Comparison of ENCODE assay signal across 14 mouse cellular contexts in genomic region chr6:50689121-50689815, GRCm38 (mm10). TPM values are rescaled to one million over a fixed set of nuclear protein-coding genes. Genes with fewer than 3 reads are reported as not detected.
DNase-seq lines count a peak whose midpoint lies in the region; ATAC-seq lines count a peak whose summit lies in the region.
"Had no signal": no experiment of that assay in that cellular context is flagged by ENCODE, and none has a peak within 500 bp of the region (broad histone marks: within the 10 kb centered on the region; RNA-seq: fewer than 3 reads in every experiment).

No protein-coding gene starts in this region.

- 63% methylated on average over 15 of the region's 15 CpGs for WGBS in embryonic facial prominence, embryonic 13.5 days
- WGBS in embryonic facial prominence, embryonic 10.5 days: 72% methylated on average over 15 of the region's 15 CpGs

- H3K27ac ChIP-seq in embryonic facial prominence, embryonic 13.5 days: peak overlapping the region; percentile 40; the same call in 1 of the 2 replicates
- H3K27ac ChIP-seq in embryonic facial prominence, embryonic 10.5 days (replicated peaks): no peak overlapping the region

- H3K9me3 ChIP-seq in embryonic facial prominence, embryonic 13.5 days: no peaks in the 10 kb centered on the region
- H3K9me3 ChIP-seq in embryonic facial prominence, embryonic 10.5 days: no peaks in the 10 kb centered on the region

- H3K4me2 ChIP-seq in embryonic facial prominence, embryonic 13.5 days: no peak overlapping the region

- H3K27me3 ChIP-seq in embryonic facial prominence, embryonic 13.5 days: no peaks in the 10 kb centered on the region
- no peaks in the 10 kb centered on the region for H3K27me3 ChIP-seq in embryonic facial prominence, embryonic 10.5 days (replicated peaks; ENCODE audit: low read depth, poor library complexity, severe bottlenecking)

- no peak overlapping the region for H3K9ac ChIP-seq in embryonic facial prominence, embryonic 13.5 days

- no peaks in the 10 kb centered on the region for H3K36me3 ChIP-seq in embryonic facial prominence, embryonic 13.5 days
- H3K36me3 ChIP-seq in embryonic facial prominence, embryonic 10.5 days (replicated peaks): no peaks in the 10 kb centered on the region

- DNase-seq in embryonic facial prominence, embryonic 10.5 days (ENCODE audit: low spot score): no peak
- DNase-seq in right cerebral cortex, postnatal 10 days (ENCODE audit: low spot score in 2 of 2): peak; percentile 69 to 84
- no peak for DNase-seq in right cerebral cortex, adult 18-20 months
- DNase-seq in layer of hippocampus, postnatal 14 days (ENCODE audit: low spot score in 2 of 2): peak; percentile 48 to 61
- DNase-seq in right cerebral cortex, postnatal 4 days: peak; percentile 28
- no peak for DNase-seq in gastrocnemius, adult 18-20 months (ENCODE audit: low spot score)
- no peak for DNase-seq in ovary, postnatal 36 days (ENCODE audit: low spot score)
- DNase-seq: adrenal gland, postnatal 36 days; B cell, adult 2 months; gastrocnemius, postnatal 36 days; kidney, postnatal 36 days had no signal

- H3K4me3 ChIP-seq in embryonic facial prominence, embryonic 13.5 days: no peak overlapping the region
- no peak overlapping the region for H3K4me3 ChIP-seq in embryonic facial prominence, embryonic 10.5 days

- peaks cover 24% of the 10 kb centered on the region for H3K4me1 ChIP-seq in embryonic facial prominence, embryonic 13.5 days
- H3K4me1 ChIP-seq in embryonic facial prominence, embryonic 10.5 days: peaks cover 13% of the 10 kb centered on the region

- no peak for ATAC-seq in embryonic facial prominence, embryonic 13.5 days (ENCODE audit: insufficient number of reproducible peaks, insufficient read depth, low FRiP score, low TSS enrichment, low read depth)

RNA-seq across cellular contexts. Expression of gene Npvf, which starts 35.0 kb away (rescaled TPM):
- not detected in 2 replicates for polyA plus RNA-seq in embryonic facial prominence, embryonic 13.5 days (2015; fragmentation: Nextera tagmentation; extraction: Ambion mirVana)
- not detected in 2 replicates for polyA plus RNA-seq in embryonic facial prominence, embryonic 10.5 days (2016; fragmentation: Nextera tagmentation; extraction: Ambion mirVana)
- not detected for total RNA-seq in layer of hippocampus, postnatal 14 days (2021)
- total RNA-seq in gastrocnemius, adult 18-20 months (2021): not detected
- total RNA-seq: adrenal gland, postnatal 36 days; gastrocnemius, postnatal 36 days; hematopoietic stem cell, adult 5-6 weeks had no signal
- polyA plus RNA-seq: liver, embryonic 16.5 days had no signal

Comparison
In these comparisons a context has a peak if more than half of its experiments do, and no peak if none do; other contexts are left out.
1. DNase-seq: peak in right cerebral cortex, postnatal 10 days (2 of 2), layer of hippocampus, postnatal 14 days (2 of 2) and right cerebral cortex, postnatal 4 days (single experiment); none in embryonic facial prominence, embryonic 10.5 days (single experiment), right cerebral cortex, adult 18-20 months (single experiment), gastrocnemius, adult 18-20 months (single experiment) and ovary, postnatal 36 days (single experiment).